Mouse (Mus musculus) frontal cortex, adult (tissue): ENCODE results near the gene Nek4.

Experiments
- ATAC-seq: cut with Nextera tagmentation; 2 replicates; pipeline ENCODE4 v1.9.2; 2017; ENCODE audit warnings: mild to moderate bottlenecking, moderate library complexity, mixed read lengths; ENCODE audit not compliant: low TSS enrichment

Nek4 gene

DNA sequence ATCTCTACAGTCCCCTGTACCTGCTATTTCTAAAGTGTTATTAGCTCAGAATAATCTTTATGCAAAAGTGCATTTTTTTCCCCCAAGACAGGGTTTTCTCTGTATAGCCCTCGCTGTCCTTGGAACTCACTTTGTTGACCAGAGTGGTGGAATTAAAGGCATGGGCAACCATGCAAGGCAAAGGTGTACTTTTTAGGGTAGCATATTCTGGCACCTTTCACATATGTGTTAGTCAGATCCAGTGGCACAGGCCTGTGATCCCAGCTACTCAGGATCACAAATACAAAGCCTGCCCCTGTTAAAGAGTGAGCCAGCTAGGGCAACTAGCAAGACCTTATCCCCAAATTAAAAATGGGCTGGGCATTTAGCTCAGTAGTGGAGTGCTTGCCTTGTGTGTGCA lies 9.2 kb downstream of the Nek4 start:
- ATAC-seq, result no peak

DNA sequence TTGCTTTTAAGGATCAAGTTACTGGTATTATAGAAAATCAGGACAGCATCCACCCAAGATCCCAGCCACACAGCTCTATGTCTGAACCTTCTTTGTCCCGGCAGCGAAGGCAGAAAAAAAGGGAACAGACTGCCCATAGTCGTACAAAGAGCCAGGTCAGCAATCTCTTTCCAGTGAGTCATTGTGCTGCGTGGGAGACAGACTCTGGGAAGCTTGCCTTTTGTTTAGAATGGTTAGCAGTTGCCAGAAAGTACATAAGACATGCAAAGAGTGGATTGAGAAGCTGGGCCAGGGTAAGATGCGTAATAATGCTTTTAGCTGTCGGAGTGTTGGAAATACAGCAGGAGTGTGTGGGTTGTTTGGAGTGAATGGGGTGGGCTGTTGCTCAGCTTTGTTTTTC lies 23.0 kb downstream of the Nek4 start:
- peak; percentile 99 for ATAC-seq

DNA sequence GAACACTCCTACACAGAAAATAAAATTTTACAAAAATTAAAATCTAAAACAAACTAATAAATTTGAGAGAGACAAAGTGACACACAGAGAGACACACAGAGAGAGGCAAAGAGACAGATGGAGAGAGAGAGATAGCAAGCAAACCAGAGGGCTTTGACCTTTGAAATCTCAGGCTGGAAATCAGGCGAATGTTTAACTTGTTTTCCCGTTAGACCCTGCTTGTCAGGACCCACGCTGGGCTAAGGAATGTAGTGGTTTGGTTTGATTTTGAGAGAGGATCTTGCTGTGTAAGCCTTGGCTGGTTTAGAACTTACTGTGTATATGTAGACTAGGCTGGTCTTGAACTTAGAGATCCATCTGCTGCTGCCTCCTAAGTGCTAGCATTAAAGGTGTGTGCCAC lies 25.0 kb downstream of the Nek4 start:
- ATAC-seq, result no peak

DNA sequence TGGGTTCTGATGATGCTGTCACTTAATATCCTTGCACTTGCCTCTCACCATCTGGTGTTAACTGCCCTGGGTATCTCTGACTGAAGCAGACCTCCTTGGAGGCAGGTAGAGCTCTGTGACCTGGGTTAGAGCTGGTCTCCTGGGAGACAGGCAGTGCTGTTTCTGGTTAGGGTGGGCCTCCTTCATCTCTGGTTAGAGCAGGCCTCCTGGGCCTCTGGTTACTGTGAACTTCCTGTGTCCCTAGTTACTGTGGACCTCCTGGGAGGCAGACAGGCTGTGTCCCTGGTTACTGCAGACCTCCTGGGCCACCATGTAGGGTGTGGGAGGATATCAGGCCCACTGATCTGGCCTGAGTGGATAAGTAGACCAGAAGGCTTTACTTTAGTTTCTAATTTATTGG lies 45.2 kb downstream of the Nek4 start:
- ATAC-seq, result no peak

DNA sequence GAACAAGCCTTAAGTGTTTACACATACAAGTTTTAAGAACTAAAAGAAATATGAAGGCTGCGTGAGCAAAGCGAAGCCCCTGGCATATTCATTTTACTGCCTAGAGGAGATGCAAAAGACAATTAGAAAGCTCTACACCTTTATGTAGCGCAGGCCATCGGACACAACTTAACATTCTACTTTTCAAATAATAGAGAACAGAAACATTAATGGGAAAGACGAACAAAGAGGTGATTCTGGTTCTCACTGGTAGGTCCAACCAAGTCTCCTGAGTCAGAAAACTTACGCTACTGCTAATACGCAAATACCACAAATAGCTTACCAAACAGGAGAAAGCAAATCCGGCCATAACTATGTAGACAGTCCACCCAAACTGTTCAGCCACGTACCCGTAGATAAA lies 49.2 kb downstream of the Nek4 start:
- no peak for ATAC-seq

DNA sequence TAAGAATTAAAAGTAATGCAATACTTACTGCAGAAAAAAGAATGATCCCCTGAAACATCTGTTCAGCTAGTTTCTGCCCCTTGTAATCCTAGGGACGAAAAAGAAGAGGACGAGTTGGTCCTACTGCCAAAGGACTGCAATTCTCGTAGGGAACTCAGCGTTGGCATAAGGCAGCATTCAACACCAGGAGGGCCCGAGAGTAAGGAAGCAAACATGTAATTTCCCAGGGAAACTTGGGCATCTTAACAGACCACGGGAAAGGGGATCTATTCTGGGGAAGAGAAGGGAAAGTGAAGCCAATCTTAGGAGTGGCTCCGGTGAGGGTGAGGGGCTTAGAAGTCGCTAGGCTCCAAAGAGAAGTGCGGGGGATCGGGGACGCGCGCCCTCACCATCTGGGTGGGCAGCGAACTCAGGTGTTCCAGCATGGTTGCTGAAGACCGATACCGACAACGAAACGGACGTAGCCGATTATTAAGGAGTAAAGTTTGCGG lies 49.7 kb downstream of the Nek4 start:
- peak; percentile 19 for ATAC-seq

DNA sequence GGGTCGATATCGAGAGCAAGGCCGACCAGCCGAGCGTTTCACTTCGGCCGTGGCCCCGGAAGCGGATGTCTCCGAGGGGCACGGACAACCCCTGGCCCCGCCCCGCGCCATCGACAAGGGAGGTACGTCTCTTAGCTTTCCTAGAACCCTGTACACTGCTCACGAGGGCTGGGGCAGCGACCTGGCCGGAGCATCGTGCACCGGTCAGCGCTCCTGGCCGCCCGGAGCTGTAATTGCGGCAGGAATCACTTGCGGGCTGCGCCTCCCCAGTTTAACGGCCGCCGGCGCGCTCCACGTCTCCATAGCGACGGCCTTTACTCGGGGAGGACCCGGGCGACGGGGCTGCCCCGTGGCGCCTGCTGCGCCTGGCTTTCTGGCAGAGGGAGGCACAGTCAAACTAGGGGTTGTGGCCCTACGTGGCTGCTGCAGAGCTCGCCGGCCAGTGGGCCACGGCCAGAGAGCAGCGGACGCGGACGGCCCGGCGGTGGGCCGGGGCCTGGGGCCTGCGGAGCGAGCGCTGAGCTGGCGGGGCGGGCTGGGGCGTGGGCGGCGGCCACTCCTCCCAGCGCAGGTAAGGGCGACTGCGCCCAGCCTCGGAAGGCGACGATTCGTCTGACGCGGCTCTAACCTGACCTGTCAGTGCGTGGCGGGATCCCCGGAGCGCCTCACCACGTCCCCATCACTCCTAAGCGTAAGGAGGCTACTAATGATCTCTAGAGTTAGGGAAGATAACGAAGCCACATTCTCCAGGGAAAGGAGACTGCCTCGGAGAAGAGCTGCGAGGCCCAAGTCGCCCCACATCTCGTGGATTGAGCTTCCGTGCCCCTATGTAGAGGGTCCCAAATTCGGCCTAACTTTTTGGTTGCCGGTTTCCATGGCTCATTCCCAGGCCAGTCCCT lies 50.4 kb downstream of the Nek4 start, which contains the start of the genes Glt8d1 and Spcs1:
Gene Glt8d1 (plus strand): TSS at position 94 of the 899 bp plus-strand sequence.
Gene Spcs1 (minus strand): TSS at position 366 of the 899 bp plus-strand sequence.
- peak; percentile 94 for ATAC-seq

DNA sequence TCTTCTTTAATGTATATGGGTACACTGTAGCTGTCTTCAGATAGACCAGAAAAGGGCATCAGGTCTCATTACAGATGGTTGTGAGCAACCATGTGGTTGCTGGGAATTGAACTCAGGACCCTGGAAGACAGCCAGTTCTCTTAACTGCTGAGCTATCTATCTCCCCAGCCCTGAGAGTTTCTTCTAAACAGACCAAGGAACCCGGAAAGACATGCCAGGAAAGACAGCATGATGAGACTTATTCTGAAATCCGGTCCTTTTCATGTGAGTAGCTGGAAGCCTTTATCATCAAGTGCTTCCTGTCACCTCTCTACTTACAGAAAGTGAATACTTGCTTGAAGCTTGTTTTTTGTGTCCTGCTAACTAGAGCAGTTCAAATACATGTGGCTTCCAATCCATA lies 53.4 kb downstream of the Nek4 start:
- ATAC-seq, result no peak

DNA sequence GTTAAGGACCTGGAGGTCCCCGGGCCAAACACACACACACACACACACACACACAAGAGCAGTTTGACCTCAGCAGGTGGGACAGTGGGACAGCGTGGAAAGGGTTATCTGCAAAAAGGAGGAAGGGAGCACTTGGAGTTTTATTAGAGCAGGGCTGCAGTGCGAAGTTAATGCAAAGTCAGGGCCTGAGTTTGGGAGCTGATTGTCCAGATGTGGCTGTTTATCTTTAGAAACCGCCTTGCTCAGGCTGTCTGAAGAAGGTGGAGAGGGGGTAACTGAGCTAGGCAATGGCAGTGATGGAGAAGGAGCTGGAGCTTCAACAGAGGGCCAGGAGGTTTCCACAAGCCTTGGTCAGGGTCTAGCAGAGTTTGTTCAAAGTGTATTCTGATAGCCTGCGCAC lies 55.6 kb downstream of the Nek4 start:
- no peak for ATAC-seq

DNA sequence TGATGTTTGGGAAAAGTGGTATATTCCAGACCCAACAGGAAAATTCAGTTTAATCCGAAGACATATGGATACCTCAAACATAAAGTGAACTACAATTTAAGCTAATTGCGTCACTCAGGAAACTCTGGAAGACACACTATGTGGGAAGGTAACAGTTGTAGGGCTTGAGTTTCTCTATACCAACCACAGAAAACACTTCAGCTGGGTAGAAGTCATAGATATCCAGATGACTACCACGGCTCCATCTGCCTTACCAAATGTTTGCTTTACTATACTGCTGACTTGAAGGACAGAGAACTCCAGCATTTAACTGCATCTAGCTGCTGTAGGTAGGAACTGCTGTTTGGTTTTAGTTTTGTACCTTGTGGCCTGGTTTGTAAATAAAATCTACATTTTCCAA lies 60.4 kb downstream of the Nek4 start:
- ATAC-seq, result peak; percentile 13; the same call in 1 of the 2 replicates

DNA sequence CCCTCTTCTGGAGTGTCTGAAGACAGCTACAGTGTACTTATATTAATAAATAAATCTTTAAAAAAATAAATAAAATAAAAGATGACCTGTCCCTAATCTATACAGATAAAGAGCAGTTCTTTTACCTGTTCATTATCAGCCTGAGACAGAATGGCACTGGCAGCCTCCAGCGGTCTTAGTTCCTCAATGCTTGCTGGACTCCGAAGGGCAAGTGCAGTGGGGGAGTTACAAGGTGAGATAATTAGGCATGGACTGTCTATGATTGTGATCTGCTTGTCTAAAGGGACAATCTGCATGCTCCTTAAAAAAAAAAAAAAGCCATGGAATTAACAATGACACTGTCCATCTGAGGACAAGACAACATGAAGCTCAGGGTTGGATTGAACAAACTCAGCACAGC lies 62.8 kb downstream of the Nek4 start:
- ATAC-seq, result no peak

DNA sequence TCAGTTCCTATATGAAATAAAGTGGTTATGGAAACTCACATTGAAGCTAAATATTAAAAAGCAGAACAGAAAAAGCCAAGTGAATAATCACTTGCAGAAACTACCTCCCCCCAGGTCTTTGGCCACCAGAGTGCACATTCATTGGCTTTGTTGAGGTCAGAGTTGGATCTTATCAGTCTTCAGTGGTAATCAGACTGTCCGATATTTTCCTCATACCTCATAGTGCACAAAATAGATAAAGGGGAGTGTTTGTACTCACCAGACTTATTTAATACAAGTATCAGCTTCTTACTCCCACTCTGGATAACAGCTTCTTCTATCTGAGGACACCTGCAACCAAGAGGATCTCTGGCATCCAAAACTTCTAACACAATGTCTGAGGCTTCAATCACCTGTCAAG lies 64.9 kb downstream of the Nek4 start:
- ATAC-seq, result no peak

DNA sequence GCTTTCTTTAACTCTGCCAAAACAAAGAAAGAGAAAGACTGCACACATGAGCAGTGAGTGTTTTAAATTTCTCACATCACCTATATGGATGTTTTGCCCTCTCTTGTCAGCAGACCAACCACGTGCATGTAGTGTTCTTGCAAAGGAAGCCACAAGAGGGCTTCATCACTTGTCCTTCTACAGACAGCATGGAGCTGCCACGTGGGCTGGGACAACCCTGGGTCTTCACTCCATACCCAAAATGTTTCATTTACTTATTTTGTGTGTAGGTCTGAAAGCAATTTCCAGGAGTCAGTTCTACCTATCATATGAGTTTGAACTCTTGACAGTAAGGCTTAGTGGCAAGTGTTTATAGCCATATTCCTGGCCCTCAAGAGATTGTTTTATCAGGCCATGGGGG lies 66.7 kb downstream of the Nek4 start:
- no peak for ATAC-seq

DNA sequence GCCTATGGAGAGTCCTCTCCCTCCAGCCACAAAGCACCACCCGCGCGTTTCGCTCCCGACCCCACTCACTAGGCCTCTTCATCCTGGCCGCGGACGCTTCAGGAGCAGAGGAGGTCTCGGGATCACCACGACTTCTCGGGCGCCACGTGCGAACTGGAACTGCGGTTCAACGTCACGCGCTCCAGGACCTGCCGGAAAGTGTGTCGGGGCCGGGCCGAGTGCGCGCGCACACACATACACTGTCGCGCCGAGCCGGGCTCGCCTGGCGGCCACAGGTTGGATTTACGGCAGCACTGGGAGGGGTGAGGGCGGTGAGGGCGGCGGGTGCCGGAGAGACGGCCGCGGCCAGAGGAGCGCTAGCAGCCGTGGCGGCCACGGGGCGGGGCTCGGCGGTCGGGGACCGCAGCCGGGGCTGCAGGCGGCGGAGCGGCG lies 67.7 kb downstream of the Nek4 start, which contains the start of the genes Pbrm1 and Gnl3:
Gene Pbrm1 (plus strand): TSS at position 279 of the 432 bp plus-strand sequence.
Gene Gnl3 (minus strand): TSS at position 293 of the 432 bp plus-strand sequence.
- ATAC-seq, result peak; percentile 93

DNA sequence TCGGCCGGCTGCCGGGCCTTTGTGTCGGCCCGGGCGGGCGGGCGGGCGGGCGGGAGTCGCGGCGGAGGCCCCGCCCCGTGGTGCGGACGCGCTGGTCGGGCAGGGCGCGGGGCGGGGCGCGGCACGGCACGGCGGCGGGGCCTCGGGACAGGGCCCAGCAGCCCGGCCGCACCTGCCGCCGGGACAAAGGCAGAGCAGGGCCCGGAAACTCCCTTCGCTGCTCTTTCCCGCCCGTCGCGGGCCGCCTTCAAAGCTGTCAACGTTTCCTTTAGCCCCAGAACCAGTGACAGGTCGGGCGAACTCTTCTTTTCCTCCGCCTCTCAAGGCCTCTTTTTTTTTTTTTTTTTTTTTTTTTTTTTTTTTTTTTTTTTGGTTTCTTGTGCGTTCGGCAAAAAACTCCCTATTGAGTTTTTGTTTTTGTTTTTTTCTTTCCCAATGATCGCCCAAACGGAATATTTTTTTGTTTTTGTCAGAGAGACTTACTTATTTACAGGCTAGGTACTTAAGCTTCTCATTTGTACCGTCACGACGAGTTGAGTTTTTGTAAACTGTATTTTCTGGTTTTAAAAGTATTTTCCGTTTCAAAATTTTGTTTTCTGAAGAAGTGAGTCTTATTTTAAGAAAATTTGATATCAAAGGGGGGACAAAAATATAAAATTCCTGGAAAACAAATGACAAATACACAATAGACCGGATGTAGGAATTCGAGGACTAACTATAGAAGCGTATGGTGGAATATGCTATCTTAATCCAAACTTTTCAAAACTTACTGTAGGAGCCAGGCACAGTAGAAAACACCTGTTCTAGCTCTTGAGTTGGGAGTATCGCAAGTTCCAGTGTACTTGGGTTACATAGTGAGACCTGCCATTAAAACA lies 68.4 kb downstream of the Nek4 start:
- ATAC-seq, result peak; percentile 83

DNA sequence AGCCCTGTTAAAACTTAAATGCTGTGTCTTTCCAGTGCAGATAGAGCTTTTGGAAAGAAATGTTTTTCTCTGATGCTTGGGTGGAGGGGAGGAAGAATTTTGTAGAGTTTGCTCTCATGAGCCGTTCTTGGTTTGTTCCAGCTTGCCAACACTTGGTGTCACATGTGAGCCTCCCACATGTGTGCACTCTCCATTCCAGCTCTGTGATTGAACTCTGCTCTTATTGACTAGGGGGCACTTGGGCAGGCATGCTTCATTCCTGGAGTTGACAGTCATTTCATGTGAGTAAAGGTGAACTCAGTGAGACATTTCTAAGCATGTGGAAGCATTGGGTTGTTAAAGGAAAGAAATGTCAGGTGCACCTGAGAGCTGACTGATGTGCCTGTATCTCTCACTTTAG lies 71.4 kb downstream of the Nek4 start:
- no peak for ATAC-seq

DNA sequence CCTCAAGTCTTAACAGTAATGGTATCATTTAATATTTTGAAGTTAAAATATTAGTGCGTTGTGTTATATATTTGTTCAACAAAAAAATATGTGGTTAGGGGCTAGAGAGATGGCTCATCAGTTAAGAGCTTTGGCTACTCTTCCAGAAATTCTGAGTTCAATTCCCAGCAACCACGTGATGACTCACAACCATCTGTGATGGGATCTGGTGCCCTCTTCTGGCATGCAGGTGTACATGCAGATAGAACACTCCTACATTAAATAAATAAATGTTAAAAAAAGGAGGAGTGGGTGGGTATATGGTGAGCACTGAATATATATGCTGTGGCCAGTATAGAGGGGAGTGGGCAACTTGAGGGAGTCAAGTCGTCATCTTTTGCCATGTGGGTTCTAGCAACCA lies 74.6 kb downstream of the Nek4 start:
- no peak for ATAC-seq
